Mouse (Mus musculus) cerebellum, postnatal 14 days (tissue): ENCODE measurements at regions not wholly inside any gene's neighbourhood (a gene's known extent, or its start where the extent isn't known, plus 50 kb on each side); places are given as distances from the start of the nearest gene placed in this dataset.

Experiments used
- DNase-seq, 2 experiments: peaks; one replicate each; pipeline ENCODE4 v3.0.0; 2021; ENCODE audit warnings: mixed read lengths in 2 of 2

GRCm38 (mm10) chr16:42676406-42677075, 199.1 kb upstream of the Zbtb20 start:
- DNase-seq, result no peak

GRCm38 (mm10) chr16:42675031-42675430, 200.7 kb upstream of the Zbtb20 start:
- no peak for DNase-seq

GRCm38 (mm10) chr16:42666601-42667000, 209.1 kb upstream of the Zbtb20 start:
- DNase-seq, result no peak

- no peak for DNase-seq
These were observed 223.6 kb upstream of the Zbtb20 start for GRCm38 (mm10) chr16:42651904-42652732.

GRCm38 (mm10) chr16:42649767-42650166, 225.9 kb upstream of the Zbtb20 start:
- DNase-seq, result no peak

- no peak for DNase-seq
These were observed 227.0 kb upstream of the Zbtb20 start for GRCm38 (mm10) chr16:42648531-42649142.

- no peak for DNase-seq
These were observed 227.9 kb upstream of the Zbtb20 start for GRCm38 (mm10) chr16:42647762-42648161.

- DNase-seq, result no peak
These were observed 239.9 kb upstream of the Zbtb20 start for GRCm38 (mm10) chr16:42635766-42636165.

GRCm38 (mm10) chr16:42627675-42628074, 248.0 kb upstream of the Zbtb20 start:
- DNase-seq, result no peak

- DNase-seq, result peak; percentile 46 to 52
These were observed 259.8 kb upstream of the Zbtb20 start for GRCm38 (mm10) chr16:42615920-42616319.

- no peak for DNase-seq
These were observed 263.7 kb upstream of the Zbtb20 start for GRCm38 (mm10) chr16:42612011-42612410.

- no peak for DNase-seq
These were observed 267.3 kb upstream of the Zbtb20 start for GRCm38 (mm10) chr16:42608336-42608735.

- DNase-seq, result no peak
These were observed 251.9 kb upstream of the Gap43 start for GRCm38 (mm10) chr16:42592321-42592720.

GRCm38 (mm10) chr16:42591530-42591929, 251.1 kb upstream of the Gap43 start:
- no peak for DNase-seq

- no peak for DNase-seq
These were observed 245.7 kb upstream of the Gap43 start for GRCm38 (mm10) chr16:42586196-42586595.

- DNase-seq, result peak; percentile 6 to 17
These were observed 235.1 kb upstream of the Gap43 start for GRCm38 (mm10) chr16:42575517-42575946.

- no peak for DNase-seq
These were observed 234.5 kb upstream of the Gap43 start for GRCm38 (mm10) chr16:42574978-42575377.

- DNase-seq, result no peak
These were observed 230.0 kb upstream of the Gap43 start for GRCm38 (mm10) chr16:42570246-42570996.

GRCm38 (mm10) chr16:42569335-42569734, 228.9 kb upstream of the Gap43 start:
- DNase-seq, result no peak

GRCm38 (mm10) chr16:42549591-42549990, 209.1 kb upstream of the Gap43 start:
- no peak for DNase-seq

GRCm38 (mm10) chr16:42546229-42547163, 206.0 kb upstream of the Gap43 start:
- DNase-seq, result no peak

GRCm38 (mm10) chr16:42517321-42517720, 176.9 kb upstream of the Gap43 start:
- no peak for DNase-seq
